Mouse (Mus musculus) heart, adult 9 months (tissue): Measurements from ENCODE around the gene Tmem126b.

Experiments used
- DNase-seq, 2 experiments: peaks; one replicate each; pipeline ENCODE4 v3.0.0; 2022; ENCODE audit warnings: low spot score in 2 of 2

The Tmem126b gene

DNA sequence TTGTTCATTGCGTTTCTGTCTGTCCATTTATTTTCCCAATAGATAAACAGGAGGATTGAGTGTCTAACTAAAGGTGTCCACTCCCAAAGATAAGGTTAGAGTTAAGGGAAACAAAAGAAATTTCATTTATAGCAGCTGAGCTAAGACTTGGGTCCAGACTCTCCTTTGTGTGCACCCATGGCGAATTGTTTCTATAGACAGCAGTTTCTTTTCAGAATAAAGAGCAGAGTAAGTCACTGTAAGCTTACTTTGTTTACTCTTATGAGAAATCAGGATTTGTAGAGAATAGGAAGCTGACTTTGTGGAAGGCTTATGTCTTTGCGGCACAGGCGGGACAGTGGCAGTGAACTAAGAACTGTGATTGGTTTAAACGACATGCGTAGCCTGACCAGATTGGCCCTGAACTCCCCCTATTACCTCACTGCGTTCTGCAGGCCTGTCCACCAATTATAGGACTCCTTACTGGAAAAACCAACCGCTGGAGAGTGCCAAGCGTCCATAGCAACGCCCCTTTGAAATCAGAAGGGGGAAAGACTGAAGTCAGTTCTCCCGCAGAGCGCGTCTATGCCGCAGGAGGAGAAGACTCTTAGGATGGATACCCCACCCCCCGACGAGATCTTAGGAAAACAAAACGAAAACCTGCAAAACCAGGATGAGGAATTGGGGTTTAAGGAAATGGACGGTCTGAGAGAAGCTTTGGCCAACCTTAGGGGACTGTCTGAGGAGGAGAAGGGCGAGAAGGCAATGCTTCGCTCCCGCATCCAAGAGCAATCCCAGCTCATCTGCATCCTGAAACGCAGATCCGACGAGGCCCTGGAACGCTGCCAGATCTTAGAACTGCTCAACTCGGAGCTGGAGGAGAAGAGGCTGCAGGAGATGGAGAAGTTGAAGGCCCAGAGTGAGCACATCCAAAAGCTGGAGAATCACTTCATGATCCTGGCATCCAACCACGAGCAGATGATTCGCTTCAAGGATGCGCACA, 49.5 kb downstream of the Tmem126b start, which contains the start of gene Ccdc89:
Gene Ccdc89, plus strand, starts transcription at position 558 of the 982 bp plus-strand sequence.
- DNase-seq, result peak; percentile 88 to 90
